Mouse (Mus musculus): ENCODE results near the gene Pard6b. TPM values are rescaled to one million over a fixed set of nuclear protein-coding genes. Genes with fewer than 3 reads are reported as not detected.
"Not testable (repeated sequence)": the region's sequence is repeated elsewhere in the genome, so short reads cannot be mapped to it uniquely, and the experiment has no call there.

Pard6b gene
- 1 to 10 TPM; 3.1 to 3.4 TPM for total RNA-seq (2021)

DNA sequence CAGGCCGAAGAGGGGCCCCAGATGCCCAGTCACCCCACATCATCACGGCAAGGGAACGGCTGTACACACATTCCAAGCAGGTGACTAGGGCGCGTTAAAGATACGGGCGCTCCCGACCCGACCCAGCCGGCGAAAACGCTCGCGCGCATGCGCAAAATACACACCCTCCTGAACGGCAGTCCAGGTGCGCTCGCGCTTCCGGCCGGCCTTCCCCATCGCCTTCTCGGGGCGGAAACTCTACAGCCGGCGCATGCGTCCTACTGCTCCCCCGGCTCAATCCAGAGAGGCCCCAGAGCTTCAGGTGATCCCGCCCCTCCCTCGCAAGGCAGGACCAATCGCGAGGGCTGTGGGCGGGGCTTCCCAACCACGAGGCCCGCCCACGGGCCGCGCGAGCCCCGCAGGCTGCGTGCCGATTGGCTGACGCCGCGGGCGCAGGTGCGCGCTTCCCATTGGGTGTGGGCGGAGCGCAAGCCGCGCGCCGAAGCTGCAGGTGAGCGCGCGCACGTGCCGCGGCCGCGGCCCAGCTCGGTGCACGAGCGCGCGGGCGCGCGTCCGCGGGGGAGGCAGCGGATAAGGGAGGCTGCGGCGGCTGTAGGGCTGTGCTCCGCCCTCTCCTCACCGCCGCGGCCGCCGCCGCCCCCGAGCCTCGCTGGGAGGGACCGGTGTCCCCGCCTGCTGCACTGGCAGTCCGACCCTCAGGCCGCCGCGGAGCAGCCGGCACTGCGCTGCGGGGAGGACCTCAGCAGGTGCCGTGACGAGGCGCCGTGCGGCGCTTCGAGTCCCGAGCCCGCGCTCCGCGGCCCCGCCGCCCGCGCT, at the start of gene Pard6b:
Pard6b (plus strand) TSS at position 574 of the 816 bp plus-strand sequence.
- intact Hi-C loops (cut with DNase I), result loop anchor here (10.0 kb wide), 1 partner anchor 396 kb away; the partner anchor contains the start of genes Cebpb and Tmem189

DNA sequence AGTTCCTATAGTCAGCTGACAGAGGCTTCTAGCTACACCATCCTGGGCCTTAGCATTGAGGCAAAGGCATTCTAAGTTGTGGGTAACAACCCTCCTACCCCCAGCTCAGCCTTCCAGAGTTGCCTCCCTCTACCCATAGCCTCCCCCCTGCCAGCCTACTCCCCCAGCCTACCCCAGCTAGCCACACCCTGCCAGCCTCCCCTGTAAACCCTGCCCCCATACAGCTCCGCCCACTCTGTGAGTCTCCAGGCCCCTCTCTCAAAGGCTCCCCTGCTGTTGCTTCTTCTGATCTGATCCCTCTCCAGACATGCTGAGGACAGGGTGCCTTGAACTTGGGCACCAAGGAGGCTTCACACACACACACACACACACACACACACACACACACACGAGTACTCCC, 49.0 kb upstream of the Pard6b start:
- no peak for DNase-seq (ENCODE audit: low spot score)
- intact Hi-C loops (cut with DNase I), result no loop called here

More for the DNA sequence above, at the start of gene Pard6b:
- DNase-seq (ENCODE audit: low spot score), result peak; percentile 85

DNA sequence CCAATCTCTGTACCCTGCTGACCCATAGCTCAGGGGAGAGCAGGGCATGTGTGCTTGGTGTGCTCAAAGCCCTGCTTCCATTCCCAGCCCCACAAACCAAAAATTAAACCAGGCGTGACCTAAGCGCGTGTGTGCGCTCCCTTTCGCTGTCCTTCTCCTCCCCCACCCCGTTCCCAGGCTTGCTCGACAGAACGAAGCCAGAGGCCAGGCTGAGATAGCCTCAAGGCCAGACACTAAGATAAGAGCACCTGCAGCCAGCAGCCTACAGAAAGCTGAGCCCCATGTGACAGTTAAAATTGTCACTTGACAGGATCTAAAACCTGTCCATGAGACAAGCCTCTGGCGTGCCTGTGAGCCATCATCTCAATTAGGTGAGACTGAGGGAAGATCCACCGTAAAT, 46.9 kb upstream of the Pard6b start:
- no peak for DNase-seq (ENCODE audit: low spot score)
- intact Hi-C loops (cut with DNase I), result no loop called here

DNA sequence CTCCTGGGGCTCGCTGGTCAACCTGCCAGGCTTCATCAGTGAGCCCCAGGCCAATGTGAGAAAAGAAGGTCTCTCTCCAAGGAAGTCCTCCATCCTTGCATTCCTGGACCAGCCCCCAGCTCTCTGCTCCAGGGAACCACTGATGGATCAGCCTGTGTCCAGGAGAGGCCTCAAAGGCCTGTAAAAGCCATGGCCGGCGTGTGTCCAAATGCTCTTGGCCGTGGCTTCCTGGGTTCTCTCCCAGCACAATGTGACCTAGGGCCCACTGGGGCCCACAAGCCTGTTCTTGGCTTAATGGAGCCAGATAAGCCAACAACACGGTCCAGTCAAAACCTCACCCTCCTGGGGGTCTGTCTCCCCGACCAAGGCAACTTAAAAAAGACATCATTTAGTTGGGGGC, 44.9 kb upstream of the Pard6b start:
- no peak for DNase-seq (ENCODE audit: low spot score)
- intact Hi-C loops (cut with DNase I), result no loop called here

DNA sequence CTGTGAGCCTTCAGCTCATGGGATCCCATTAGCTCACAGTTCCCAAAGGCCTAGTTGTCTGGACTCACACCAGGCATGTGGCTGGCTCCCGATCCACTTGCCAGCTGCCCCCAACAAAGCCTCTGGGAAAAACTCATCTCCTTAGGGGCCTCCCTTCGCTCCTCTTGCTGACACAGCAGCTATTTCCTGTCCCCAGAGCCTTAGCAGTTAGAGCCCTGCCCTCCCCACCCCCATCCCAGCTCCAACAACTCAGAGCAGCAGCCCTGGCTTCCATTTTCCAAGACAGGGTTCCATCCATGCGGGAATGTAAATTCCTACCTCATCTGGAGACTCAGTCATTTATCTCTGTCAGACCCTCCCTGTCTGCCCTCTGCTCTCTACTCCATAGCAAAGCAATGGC, 43.7 kb upstream of the Pard6b start:
- intact Hi-C loops (cut with DNase I), result no loop called here
- no peak for DNase-seq (ENCODE audit: low spot score)

DNA sequence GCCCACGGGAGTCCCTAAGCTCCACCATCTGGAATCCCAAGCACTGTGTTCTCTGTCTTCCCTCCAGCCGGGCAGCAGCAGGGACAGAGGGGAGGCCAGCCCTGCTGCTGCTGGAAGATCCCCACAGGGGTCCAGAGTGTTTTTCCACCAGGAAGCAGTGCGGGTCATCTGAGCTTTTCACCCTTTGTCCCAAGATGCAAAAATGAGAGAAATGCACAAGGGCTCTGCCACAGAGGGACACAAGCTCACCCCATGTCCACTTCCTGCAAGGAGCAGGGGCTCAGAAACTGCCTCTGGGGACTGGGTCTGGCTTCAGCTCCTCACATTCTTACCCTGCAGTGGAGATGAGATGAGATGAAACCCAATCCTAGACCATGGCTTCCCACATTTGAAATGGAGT, 40.1 kb upstream of the Pard6b start:
- no peak for DNase-seq (ENCODE audit: low spot score)
- intact Hi-C loops (cut with DNase I), result no loop called here

DNA sequence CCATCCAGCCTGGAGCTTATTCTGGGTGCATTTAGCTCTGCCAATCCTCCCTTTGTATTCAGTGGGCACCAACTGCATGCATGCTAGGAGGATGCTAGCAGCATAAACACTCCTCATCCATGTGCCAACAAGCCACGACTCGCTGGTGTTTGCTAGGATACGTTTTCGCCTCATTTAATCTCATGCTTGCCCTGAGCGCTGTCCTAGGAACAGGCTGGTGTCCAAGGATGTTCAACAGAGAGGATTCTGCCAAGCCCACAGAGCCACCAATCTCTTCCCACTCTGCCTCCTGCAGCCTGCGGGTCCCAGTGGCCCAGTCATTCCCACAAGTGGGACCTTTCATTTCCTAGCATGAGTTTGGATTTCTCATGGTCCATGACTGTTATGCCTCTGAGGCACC, 38.8 kb upstream of the Pard6b start:
- intact Hi-C loops (cut with DNase I), result no loop called here
- DNase-seq (ENCODE audit: low spot score), result no peak

DNA sequence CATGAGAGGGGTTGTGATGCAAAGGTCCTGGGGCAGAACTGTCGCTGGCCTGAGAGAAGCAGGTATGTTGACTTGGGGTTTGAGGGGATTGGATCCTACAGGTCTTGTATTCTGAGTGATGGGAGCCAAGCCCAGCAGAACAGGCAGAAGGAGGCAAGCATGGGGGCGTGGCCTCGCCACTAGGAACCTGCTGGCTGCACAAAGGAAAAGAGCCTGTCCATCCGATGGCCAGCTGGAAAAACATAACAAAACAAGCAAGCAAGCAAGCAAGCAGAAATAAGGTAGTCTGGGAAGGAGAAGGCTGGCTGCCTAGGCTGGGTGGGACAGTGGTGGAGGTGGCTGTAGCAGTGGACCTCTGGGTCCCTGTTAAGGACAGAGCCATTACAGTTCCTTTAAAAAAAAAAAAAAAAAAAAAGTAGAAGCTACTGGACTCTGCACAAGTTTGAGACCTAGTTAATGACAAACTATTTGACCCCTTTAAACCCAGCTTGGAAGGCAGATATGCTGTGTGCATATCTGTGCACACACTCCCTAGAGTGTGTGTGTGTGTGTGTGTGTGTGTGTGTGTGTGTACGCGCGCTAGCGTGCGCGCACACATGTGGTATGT, 36.0 kb upstream of the Pard6b start:
- intact Hi-C loops (cut with DNase I), result no loop called here

DNA sequence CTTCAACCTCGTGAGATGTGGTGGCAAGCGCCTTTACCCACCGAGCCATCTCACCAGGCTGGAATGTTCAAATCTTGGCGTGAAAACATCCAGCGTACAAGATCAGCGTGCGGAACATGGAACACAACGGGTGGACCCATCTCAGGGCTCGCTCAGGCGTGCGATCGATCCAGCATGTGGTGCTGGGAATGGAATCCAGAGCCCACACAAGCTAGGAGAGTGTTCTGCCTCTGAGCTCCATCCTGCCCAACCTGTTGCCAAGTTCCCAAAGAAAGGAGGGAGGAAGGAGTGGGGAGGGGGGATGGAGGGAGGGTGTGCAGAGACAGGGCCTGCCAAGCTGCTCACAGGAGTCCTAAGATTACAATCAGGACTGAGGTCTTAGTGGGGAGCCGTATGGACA, 35.4 kb upstream of the Pard6b start:
- intact Hi-C loops (cut with DNase I), result no loop called here

More for the DNA sequence above, 36.0 kb upstream of the Pard6b start:
- DNase-seq (ENCODE audit: low spot score), result no peak

DNA sequence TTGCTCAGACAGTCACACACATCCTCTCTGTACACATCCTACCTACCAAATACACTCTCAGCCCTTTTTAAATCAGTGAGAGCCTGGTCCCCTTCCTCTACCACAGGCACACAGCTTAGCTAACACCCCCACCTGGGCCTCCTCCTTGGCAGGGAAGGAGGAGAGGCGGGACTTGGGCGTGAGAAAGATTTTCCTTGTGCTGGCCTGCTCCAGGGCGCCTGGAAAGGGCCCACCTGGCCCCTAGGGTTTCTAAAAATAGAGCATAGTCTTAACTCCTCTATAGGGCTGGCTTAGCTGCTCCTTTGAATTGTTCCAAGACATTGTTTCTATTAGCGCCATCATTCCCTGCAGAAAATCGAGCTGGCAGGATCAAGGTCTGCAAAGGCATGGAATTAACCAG, 35.0 kb upstream of the Pard6b start:
- intact Hi-C loops (cut with DNase I), result no loop called here
- no peak for DNase-seq (ENCODE audit: low spot score)

More for the DNA sequence above, 35.4 kb upstream of the Pard6b start:
- no peak for DNase-seq (ENCODE audit: low spot score)

DNA sequence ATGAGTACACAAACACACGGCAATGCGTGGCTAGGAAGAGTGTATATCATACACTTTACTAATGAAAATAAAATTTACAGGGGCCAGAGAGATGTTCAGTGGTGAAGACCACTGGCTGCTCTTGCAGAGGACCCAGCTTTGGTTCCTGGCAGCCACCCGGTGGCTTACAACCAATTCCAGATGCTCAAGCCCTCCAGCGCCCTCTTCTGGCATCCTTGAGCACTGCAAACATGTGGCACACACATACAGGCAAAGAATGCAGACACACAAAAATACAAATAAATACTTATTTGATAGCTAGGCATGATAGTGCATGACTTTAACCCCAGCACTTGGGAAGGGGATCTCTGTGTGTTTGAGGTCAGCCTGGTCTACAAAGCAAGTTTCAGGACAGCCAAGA, 34.3 kb upstream of the Pard6b start:
- intact Hi-C loops (cut with DNase I), result no loop called here
- DNase-seq (ENCODE audit: low spot score), result no peak

DNA sequence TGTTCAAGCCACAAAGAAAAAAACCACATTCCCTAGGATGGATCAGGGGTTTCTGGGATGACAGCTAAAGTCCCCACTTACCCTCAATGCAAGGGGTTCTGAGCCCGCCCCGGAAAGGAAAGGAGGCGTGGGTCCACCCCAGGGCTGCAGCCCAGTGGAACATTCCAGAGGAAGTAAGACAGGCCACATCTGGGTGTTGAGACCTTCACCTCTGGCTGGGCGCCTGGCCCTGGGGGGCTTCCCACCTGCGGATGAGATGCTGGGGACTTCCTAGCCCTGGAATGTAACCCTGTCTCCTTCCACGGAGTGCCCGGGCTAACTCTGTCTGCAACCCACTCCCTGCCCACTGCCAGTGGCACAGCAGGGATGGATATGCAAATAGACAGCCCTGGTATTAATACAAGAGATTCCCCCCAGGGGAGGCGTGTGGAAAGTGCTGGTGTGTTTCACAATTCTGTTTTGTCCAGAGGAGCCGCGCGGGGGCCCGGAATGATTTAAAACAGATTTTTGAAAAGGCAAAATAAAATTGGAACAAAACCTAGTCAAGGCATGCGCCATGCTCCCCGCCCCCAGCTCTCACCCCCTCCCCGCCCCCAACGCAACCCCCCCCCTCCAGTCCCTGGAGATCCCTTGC, 31.7 kb upstream of the Pard6b start:
- DNase-seq (ENCODE audit: low spot score), result no peak
- intact Hi-C loops (cut with DNase I), result no loop called here

DNA sequence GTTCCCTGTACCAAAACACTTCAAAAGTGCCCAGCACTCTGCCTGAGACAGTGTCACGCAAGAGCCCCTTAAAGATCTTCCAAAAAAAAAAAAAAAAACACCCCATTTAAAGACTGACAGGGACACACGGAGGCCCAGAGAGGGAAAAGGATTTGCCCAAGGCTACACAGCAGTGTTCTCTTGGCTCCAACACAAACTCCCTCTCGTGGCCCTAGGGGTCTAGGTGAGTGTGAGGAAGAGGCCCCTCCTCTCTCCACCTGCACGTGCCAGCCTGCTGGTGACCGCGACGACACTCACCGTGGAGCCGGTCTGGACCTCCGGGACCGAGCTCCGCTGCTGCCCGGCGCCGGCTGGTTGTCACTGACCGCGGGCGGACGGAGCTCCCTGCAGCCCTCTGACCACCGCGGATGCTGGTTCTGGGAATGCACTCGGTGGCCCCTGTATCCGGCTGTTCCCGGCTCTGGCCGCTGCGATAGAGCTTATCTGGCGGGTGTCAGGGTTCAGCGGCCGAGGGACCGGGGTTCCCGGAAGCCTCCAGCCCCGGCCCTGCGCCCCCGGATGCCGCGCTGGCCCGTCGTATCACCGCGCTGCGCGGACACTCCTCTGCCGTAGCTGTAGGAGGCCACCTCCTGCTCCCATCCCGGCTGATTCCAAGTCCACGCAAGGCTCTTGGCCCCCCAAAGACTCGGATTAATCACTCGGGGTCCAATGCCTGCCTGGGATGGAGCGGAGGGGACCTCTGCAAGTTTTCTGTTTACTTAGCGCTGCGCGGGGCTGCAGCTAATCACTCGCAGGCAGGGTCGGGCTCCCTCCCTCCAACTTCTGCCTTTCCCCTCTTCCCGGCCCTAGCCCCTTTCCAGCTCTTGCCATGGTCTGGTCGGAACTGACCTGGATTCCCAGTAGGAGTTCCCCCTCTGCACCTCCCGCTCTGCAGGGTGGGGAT, 30.5 kb upstream of the Pard6b start:
- intact Hi-C loops (cut with DNase I), result no loop called here
- DNase-seq (ENCODE audit: low spot score), result no peak

DNA sequence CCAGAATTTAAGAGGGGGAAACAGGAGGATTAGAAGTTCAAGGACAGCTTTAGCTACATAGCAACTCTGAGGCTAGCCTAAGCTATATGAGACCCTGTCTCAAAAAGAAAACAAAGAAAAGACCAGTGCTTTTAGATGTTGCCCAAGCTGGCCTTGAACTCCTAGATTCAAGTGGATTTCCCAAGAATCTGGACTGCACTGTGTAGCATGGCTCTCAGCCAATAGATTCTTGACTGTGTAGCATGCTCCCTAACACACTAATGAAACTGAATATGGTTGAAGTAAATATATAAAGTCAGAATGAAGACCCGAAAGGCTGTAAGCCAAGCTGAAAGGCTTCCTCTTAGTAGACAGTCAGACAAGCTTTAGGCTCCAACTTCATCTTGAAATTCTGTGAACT, 28.6 kb upstream of the Pard6b start:
- intact Hi-C loops (cut with DNase I), result loop anchor here (2.0 kb wide), 1 partner anchor 47 kb away; no protein-coding TSS in a partner anchor

DNA sequence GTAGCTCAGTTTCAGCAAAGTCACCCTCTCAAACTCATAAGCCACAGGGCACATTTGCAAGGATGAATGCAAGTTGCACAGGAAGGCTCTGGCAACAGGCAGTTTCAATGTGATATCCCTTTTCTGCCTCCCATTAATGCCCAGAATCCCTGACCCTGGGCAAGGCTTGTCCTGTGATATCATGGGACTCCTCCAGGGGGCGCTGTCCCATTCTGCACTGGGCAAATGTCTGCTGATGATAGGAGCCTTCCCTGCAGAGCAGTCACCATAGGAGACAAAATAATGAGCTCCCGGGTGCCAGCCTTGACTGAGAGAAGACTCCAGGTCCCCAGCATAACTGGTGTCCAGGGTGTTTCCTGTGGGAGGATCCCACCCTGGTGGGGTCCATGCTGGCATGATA, 28.1 kb upstream of the Pard6b start:
- intact Hi-C loops (cut with DNase I), result loop anchor here (2.0 kb wide), 1 partner anchor 46 kb away; no protein-coding TSS in a partner anchor
- no peak for DNase-seq (ENCODE audit: low spot score)

More for the DNA sequence above, 28.6 kb upstream of the Pard6b start:
- DNase-seq (ENCODE audit: low spot score), result no peak

DNA sequence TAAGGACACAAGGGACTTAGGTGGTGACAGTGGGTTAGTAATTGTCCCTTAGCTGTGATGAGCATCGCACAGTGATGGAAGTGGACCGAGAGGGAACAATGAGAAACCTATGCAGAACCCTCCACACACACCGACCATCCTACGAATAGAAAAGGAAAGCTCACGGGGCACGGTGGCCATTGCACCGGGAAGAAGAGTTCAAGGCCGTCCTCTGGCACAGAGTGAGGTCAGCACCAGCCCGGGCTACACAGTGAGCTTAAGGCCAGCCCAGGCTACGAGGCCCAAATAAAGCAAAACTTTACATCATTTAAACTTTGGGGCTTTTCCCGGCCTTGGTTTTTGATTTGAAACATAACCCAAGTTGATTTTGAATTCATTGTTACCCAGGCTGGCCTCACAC, 26.7 kb upstream of the Pard6b start:
- DNase-seq (ENCODE audit: low spot score), result no peak
- intact Hi-C loops (cut with DNase I), result no loop called here

DNA sequence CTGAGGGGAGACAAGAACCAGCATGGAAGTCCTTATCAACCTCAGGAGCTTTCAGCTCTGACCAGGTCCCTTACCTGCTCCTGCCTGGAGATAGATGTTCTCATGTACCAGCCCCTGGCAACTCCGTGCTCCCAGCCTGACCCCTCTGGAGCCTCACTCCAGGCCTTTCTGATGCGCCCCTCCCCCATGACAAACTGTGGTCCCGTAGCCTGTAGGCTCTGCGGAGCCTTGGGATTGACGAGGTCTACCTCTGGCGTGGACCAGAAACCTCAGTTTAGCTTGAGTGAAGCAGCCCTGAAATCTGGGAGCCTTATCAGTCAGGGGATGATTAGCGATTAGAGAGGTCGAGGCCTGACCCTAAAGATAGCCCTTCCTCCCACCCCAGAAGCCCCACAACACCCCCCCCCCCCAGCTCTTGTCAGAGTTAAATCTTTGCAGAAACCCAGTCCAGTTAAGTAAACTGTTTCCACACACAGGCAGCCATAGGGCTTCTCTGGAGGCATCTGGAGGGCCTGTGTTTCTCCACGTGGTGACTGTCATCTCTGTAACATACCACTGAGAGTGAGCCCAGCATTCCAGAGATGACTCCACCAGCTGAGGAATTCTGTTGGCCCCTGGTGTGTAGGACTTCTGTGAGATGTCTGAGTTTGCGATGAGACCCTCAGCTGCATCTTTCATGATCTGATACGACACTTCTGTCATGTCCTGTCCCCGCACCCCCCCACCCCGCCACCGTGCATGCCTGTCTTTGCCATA, 24.7 kb upstream of the Pard6b start:
- intact Hi-C loops (cut with DNase I), result no loop called here
- no peak for DNase-seq (ENCODE audit: low spot score)

DNA sequence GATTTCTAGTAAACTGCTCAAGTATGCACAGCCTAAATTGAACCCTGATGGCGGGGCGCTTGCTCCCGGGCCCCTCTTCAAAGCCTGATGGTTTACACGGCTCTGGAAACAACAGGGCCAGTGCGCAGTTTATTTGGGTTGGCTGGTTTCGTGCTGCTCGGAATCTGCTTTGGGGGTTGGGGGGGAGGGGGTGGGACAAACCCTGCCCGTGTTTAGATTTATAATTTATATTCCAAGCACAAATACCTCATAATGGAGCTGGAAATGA, 24.2 kb upstream of the Pard6b start:
- no peak for DNase-seq (ENCODE audit: low spot score)
- intact Hi-C loops (cut with DNase I), result no loop called here

DNA sequence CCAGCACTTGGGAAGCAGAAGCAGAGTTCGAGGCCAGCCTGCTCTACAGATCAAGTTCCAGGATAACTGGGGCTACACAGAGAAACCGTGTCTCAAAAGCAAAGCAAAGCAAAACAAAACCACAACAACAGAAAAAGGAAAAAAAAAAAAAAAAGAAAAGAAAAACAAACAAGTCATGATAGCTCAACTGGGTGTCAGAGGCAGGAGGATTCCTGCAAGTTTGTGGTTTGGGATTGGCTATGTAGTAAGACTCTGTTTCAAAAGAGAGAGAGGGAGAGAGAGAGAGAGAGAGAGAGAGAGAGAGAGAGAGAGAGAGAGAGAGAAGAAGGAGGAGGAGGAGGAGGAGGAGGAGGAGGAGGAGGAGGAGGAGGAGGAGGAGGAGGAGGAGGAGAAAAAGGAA, 22.9 kb upstream of the Pard6b start:
- intact Hi-C loops (cut with DNase I), result not testable (repeated sequence)

More for the DNA sequence above, 22.9 kb upstream of the Pard6b start:
- not testable (repeated sequence) for DNase-seq (ENCODE audit: low spot score)
